Mouse (Mus musculus) ovary, adult 10 weeks (tissue): ENCODE results near the gene Mrpl55. TPM values are rescaled to one million over a fixed set of nuclear protein-coding genes. Genes with fewer than 3 reads are reported as not detected.

ENCODE experiments used
- polyA plus RNA-seq: library from polyadenylated mRNA; stranded (reverse); fragments of 350-450 nt; fragmentation: Illumina TruSeq; extraction: RNeasy Lipid Tissue Mini Kit (QIAGEN cat#74804); gene quantifications from one replicate; pipeline ENCODE4 v1.2.3, GENCODE M21; 2014

The Mrpl55 gene
- polyA plus RNA-seq = 12.1 TPM

GRCm38 (mm10) chr11:59202081-59202995 is at the start of gene Mrpl55:
Gene Mrpl55, plus strand, starts transcription at chr11:59202486.

GRCm38 (mm10) chr11:59163255-59164236 is 38.7 kb upstream of the Mrpl55 start, which contains the start of gene Iba57:
Gene Iba57, minus strand, starts transcription at chr11:59163739.

GRCm38 (mm10) chr11:59182864-59183331 is 19.4 kb upstream of the Mrpl55 start, which contains the start of gene Gjc2:
Gene Gjc2, minus strand, starts transcription at chr11:59183213.

GRCm38 (mm10) chr11:59192059-59192386 is 10.3 kb upstream of the Mrpl55 start, which contains the start of gene Guk1:
Gene Guk1, minus strand, starts transcription at chr11:59192212.

GRCm38 (mm10) chr11:59208153-59208831 is 6.0 kb downstream of the Mrpl55 start, which contains the start of gene 2310033P09Rik:
Gene 2310033P09Rik, plus strand, starts transcription at chr11:59208321.

GRCm38 (mm10) chr11:59228122-59228953 is 26.1 kb downstream of the Mrpl55 start, which contains the start of gene Arf1:
Gene Arf1, minus strand, starts transcription at chr11:59228270.

Other genes with a start within 250 kb of the Mrpl55 start
- gene Hist3h2a, start 247.8 kb upstream of the Mrpl55 start, polyA plus RNA-seq = 9.8 TPM
- 0.14 TPM for gene Trim17, start 247.8 kb upstream of the Mrpl55 start, polyA plus RNA-seq
- 0.57 TPM for gene Trim11, start 224.4 kb upstream of the Mrpl55 start, polyA plus RNA-seq
- not detected for gene Obscn, start 66.1 kb upstream of the Mrpl55 start, polyA plus RNA-seq
- gene Iba57, start 38.7 kb upstream of the Mrpl55 start, polyA plus RNA-seq = 1.6 TPM
- gene Gjc2, start 19.3 kb upstream of the Mrpl55 start, polyA plus RNA-seq = not detected
- 2.0 TPM for gene Guk1, start 10.3 kb upstream of the Mrpl55 start, polyA plus RNA-seq
- gene 2310033P09Rik, start 5.8 kb downstream of the Mrpl55 start, polyA plus RNA-seq = 1.9 TPM
- 221 TPM for gene Arf1, start 25.8 kb downstream of the Mrpl55 start, polyA plus RNA-seq
- not detected for gene Wnt3a, start 88.3 kb downstream of the Mrpl55 start, polyA plus RNA-seq
- 0.94 TPM for gene Wnt9a, start 104.4 kb downstream of the Mrpl55 start, polyA plus RNA-seq
- not detected for gene Prss38, start 173.2 kb downstream of the Mrpl55 start, polyA plus RNA-seq
- gene Jmjd4, start 247.6 kb downstream of the Mrpl55 start, polyA plus RNA-seq = 12.2 TPM
- 21.6 TPM for gene Snap47, start 248.7 kb downstream of the Mrpl55 start, polyA plus RNA-seq